Mouse (Mus musculus) T-cell, adult 2 months (primary cell): ENCODE measurements around the gene Tmem232.
"Not testable (repeated sequence)": the region's sequence is repeated elsewhere in the genome, so short reads cannot be mapped to it uniquely, and the experiment has no call there.

Experiments
- DNase-seq: peaks from one replicate; pipeline ENCODE4 v3.0.0; 2022; ENCODE audit warnings: low spot score

Tmem232 gene

GRCm38 (mm10) chr17:65532381-65532780 lies 8.2 kb downstream of the Tmem232 start:
- not testable (repeated sequence) for DNase-seq

DNA sequence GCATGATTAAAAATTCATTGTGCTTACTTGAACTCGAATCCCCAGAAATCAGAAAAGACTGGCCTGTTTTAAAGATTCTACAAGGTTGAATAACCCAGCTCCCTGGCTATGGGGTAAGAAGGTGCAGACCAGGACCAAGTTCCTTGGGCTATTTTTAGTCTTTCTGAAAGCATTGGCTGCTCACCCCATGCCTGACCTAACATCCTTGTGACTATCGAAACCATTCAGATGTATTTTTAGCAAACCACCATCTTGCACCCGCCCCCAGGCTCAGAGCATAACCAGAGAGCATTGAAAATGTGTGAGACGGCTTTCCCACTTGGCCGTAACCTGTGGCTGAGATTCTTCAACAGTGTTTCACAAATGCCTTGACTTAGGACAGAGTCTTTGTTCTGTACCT lies 13.1 kb downstream of the Tmem232 start:
- no peak for DNase-seq

DNA sequence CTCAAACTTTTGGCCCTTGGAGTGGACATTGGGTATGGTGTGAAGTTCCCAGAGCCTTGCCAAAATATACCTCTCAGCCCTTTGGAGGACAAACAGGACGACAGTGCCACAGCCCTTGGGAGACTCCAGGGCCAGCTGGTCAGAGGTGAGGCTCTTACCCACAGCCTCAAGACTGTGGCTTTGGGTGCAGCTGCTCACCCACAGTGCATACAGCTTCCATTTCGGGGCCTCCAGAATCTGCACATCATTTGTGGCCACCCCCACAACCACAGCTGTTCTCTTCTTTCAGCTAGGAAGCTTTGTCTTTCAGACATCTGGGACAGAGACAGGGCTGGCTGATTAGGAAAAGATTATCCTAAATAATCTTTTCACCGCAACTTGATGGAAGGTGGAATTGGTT lies 27.1 kb downstream of the Tmem232 start:
- DNase-seq = no peak

DNA sequence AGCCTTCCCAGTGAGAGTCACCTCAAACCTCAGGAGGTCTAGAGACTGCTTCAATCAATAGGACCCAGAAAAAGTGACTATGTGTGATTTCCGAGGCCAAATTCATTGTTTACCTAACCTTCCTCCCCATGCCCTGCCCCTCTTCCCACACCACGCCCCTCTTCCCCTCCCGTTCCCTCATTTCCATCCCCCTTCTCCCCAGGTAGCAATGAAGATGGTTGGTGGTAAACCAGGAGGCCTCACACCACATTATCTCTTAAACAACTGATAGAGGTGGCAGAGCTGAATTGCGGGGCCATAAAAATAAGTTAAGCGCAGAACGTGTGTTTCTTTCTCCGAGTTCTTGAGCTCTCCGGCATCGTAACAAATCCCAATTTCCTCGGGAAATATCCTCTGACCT lies 55.9 kb downstream of the Tmem232 start:
- DNase-seq = no peak

DNA sequence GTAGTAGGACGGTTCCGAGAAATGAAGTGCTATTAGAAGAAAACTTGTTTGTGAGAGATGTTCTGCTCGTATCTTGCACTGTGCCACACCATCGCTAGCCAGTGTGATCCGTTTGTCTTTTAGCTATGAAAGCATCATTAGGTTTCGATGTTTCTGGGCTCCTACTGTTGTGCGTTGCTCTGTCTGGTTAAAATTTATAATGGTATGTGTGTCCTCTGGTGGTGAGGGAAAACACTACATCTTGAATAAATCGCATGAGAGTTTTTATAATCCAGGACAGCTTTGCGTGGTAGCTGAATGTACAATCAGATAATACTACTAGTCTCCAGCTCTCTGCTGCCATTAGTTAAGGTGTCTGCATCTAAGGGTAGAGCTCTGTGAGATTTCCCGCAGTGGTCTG lies 63.8 kb downstream of the Tmem232 start:
- DNase-seq = no peak

DNA sequence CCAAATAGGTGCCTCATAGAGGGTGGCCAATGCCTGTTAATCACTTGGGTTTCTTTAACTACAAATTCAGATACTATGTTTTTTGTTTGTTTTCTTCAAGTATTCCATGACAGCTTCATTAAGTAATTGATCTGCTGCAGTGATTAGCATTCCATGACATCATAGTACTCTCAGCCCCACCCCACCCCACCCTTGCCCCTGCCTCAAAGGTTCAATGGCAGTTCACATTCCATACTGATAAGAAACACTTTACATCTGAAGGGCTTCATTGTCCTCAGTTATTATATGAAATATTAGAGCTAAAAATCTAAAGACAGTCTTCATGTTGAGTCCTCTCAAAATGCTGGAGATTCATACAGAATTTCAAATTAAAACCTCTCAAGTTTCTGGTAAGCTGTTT lies 89.8 kb downstream of the Tmem232 start:
- no peak for DNase-seq

GRCm38 (mm10) chr17:65437906-65438305 lies 102.7 kb downstream of the Tmem232 start:
- not testable (repeated sequence) for DNase-seq

- no peak for DNase-seq
Observed at GRCm38 (mm10) chr17:65419124-65419523, 121.5 kb downstream of the Tmem232 start.

DNA sequence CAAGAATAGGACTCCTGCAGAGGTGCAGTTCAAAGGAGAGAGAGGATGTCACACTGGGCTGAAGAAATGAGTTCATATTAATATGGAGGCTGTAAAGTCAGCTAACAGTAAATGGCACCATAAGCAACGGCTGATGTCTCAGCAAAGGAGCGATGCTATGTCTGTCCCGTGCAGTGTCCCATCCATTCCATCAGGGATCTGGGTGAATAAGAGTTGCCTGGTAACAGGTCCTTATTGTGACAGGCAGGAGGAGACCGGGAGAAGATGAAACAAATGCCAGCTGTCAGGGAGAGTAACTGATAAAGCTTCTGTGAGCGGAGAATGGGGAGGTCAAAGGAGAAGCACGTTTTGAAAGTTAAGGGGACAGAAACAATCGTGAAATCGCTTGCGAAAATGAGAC lies 135.3 kb downstream of the Tmem232 start:
- no peak for DNase-seq

DNA sequence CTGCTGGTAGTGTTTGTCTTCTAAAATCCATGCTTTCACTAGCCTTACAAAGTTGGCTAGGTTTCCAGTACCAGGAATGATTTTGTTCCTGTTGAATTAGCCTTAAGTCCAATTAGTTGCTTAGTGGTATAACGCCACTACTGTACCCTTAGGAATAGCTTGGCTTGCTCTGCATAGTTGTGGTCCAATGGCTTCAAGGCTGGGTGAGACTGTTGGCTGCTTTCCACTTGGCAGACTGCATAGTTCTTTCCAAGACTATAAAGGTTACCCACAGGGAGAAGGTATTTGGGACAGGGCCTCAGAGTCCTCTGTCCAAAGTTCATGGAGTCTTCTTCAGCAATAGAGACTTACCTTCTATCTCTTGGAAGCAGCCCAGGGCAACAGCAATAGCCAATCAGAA lies 139.7 kb downstream of the Tmem232 start:
- DNase-seq = no peak

GRCm38 (mm10) chr17:65384411-65384962 lies 156.1 kb downstream of the Tmem232 start:
- no peak for DNase-seq

- DNase-seq = no peak
Observed at GRCm38 (mm10) chr17:65370034-65370780, 170.4 kb downstream of the Tmem232 start.

GRCm38 (mm10) chr17:65365535-65366254 lies 174.9 kb downstream of the Tmem232 start:
- no peak for DNase-seq

DNA sequence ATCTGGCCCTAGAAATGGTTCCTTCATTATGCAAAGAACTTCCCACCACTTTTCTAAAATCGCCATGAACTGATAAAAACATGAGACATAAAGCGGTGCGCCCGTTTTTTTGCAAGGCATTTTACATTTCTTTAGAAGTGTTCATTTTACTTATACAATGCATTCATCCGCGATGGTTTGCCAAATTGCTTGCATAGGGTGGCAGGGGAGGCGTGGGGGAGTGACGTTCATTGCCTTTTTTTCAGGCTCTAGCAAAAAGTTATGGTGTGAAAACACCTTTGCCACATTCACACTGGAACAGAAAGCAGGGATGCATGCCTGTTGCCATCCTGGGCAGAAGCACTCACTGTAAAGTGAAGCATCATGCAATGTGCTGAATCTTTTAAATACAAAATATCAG lies 188.7 kb downstream of the Tmem232 start:
- DNase-seq = no peak

DNA sequence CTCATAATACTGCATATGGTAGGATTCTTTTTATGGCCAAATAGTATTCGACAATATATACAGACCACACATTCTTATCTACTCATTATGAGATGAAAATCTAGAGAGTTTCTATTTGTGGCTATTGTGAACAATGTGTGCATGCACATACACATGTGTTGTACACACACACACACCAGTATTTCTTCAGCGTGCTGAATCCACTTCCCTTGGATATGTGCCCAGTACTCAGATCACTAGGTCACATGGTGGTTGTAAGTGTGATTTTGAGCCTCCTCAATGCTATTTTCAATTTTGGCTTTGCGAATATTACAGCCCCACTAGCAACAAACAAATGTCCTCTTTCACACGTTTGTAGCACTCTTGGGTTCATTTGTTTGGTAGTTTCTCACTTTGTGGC lies 200.6 kb downstream of the Tmem232 start:
- no peak for DNase-seq

GRCm38 (mm10) chr17:65330759-65331158 lies 209.8 kb downstream of the Tmem232 start:
- no peak for DNase-seq

GRCm38 (mm10) chr17:65325249-65325648 lies 215.3 kb downstream of the Tmem232 start:
- DNase-seq = no peak

DNA sequence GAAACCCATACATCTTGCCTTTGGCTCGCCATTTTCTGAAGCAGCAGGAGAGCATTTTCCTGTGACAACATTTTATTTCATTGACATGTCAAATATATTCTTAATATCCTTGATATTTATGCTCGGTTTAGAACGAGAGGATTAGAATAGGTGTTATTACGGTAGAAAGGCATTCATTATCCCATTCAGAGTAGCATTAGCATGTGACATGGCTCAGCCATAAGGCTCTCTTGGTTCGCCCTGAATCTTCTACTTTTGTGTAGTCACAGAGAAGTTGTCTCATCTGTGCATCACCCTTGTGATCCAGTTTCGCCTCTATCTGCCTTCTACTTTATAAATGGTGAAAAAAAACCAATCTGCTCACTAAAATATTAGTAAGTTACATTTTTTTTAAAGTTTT lies 220.0 kb downstream of the Tmem232 start:
- DNase-seq = no peak

DNA sequence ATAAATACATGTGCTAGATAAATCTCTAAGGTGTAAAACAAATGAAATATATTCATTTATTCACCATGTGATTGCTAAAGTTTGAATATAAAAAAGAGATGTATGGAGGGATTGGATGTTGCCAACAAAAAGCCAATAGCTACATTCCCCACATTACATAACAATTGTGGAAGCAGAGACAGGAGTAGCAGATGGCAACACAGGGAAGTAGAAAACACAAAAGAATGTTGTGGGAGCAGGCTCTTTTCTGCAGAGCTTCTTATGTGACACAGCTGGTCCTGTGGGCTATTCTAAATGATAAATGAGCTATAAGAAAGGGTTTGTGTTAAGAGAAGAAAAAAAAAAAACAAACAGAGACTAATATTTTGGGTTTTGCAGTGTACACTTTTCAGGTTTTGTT lies 240.6 kb downstream of the Tmem232 start:
- no peak for DNase-seq

DNA sequence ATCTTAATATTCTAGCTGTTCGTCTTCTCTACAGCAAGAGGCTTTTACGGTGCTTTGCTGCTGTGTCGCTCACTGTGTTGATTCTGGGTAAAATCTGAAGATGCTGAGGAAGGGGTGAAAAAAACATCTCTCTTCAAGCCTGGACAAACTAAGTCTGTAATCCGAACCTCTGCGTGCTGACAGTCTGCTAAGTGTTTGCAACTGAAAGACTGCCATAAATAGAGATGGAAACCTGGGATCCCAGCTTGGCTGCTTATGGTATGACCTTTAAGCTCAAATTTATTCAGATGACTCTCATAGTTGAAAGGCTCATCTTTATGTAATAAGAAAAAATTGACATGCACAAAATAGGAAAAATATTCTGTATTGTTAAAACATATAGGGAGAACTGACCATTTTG lies 242.8 kb downstream of the Tmem232 start:
- DNase-seq = no peak

DNA sequence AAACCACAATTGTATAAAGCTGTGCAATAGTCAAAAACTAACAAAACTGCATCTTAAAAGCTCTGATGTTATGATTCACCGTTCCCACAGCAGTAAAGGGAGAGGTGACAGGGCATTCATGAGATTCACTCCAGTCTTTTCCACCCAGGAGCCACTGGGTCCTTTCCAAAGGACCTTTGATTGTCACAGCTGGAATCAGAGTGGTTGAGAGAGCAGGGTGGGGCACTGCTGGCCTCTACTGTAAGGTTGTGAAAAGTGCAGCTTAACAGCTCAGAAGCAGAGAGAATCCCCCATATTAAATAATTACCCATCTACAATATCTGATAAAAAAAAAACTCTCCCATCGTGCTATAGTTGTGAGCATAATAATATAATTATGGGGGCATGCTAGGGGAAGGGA lies 288.4 kb downstream of the Tmem232 start:
- DNase-seq = no peak

DNA sequence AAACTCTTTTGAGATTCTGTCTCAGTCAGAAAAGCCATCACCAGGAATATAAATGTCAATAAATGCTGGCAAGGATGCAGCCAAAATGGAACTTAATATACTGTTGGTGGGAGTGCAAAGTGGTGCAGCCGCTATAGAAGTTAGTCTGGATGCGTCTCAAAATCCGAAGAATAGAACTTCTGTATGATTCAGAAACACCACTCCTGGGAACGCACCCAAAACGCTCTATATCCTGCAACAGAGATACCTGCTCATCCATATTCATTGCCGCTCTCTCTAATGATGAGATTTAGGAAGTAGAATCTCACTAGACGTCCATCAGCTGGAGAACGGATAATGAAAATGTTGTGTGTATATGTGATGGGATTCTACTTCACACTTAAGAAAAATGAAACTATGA lies 290.3 kb downstream of the Tmem232 start:
- no peak for DNase-seq

DNA sequence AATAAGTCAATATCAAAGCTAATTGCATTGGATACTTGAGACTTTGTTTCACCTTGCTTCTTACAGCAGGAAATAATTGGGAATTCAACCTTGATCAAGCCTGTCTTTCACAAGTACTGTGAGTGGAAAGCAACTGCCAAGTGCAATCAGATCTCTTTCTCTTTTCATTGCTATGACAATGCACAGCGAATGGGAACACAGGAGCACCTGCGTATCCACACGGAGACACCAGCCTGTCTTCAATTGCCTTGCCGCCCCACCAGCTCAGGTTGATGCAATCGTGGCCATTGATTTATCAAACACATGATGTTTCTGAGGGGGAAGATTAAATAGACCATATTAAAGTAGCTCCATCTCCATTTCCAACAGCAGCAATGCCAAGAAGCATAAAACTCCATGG lies 296.9 kb downstream of the Tmem232 start:
- no peak for DNase-seq
